Mouse (Mus musculus): ENCODE results near the gene Casp14.
"Not testable (repeated sequence)": the region's sequence is repeated elsewhere in the genome, so short reads cannot be mapped to it uniquely, and the experiment has no call there.

Gene Casp14

DNA sequence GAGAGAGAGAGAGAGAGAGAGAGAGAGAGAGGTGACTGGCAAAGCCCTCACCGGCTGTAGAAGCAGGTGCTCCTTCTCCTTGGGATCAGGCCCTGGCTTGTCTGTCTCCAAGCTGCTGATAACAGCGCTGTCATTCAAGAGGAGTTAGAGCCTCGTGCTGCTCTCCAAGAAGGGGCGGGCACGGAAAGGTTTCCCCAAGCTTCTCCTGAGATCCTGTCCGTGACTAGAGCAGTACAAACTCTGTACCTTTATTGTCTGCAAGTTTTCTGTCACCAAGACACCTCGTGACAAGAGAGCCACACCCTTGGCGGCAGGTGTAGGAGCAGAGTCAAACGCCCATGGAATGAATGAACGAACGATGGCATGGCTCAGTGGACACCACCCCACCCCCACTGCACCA lies at the start of gene Casp14:
Gene Casp14, minus strand, starts transcription at position 239 of the 400 bp plus-strand sequence.
- DNase-seq (ENCODE audit: low spot score): no peak

DNA sequence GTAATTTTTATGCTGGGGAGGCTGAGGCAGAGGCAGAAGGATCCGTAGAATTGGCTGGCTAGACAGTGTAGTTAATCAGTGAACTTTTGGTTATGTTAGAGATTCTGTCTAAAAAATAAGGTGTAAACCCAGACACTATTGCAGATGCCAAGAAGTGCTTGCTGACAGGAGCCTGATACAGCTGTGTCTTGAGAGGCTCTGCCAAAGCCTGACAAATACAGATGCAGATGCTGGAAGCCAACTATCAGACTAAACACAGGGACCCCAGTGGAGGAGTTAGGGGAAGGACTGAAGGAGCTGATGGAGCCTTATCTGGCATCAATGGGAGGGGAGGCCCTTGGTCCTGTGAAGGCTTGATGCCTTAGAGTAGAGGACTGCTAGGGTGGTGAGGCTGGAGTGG lies 47.5 kb upstream of the Casp14 start:
- DNase-seq (ENCODE audit: low spot score): no peak

DNA sequence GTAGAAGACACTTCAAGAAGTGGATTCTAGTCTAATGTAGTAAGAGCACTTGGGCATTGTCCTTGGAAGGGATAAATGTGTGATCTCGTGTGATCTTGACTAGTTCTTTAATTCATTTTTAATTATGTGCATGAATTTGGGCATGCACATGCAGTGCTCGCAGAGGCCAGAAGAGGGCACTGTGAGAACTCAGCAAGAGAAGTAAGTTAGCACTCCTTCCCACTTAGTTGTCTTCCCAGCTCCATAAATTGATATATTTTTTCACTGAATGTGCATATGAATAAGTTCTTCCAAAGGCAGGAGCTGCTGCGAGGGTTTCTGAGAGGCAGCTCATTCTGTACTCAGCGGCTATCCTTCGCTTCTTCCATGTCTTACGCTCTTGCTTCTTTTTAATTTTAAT lies 37.9 kb upstream of the Casp14 start:
- peak; percentile 24 for DNase-seq (ENCODE audit: low spot score)

DNA sequence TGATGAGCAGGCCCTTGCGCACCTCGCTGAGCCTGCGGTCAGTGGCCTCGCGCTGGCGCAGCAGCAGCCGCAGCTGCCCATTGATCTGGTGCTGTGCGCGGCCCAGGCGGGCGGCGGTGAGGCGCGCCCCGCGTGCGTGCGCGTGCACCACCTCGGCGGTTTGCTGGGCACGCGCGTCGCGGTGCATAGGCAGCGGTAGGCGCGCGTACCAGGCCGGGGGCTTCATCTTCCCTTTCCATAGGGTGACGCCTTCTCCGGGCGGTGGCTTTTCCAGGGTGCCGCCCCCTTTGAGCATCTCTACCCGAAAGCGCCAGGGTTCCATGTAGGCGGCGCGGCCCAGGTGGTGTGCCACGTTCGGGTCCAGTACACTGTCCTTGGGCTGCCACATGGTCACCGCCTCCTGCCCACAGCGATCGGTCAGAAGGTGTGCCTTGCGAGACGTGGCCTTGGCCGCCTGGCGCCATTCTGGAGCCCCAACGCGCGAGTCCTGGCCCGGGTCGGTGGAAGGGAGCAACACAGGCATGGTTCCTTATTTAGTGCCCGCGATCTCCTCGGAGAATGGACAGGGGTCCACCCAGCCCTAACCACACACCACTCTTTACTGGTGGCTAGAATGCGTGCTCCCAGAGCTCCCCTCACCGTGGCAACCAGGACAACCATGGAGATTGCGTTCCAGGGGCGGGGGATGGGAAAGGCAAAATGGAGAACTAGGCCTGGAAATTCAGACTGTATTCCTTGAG lies 34.5 kb upstream of the Casp14 start, which contains the start of gene Ccdc105:
Gene Ccdc105, minus strand, starts transcription at position 614 of the 740 bp plus-strand sequence.
- no peak for DNase-seq (ENCODE audit: low spot score)

DNA sequence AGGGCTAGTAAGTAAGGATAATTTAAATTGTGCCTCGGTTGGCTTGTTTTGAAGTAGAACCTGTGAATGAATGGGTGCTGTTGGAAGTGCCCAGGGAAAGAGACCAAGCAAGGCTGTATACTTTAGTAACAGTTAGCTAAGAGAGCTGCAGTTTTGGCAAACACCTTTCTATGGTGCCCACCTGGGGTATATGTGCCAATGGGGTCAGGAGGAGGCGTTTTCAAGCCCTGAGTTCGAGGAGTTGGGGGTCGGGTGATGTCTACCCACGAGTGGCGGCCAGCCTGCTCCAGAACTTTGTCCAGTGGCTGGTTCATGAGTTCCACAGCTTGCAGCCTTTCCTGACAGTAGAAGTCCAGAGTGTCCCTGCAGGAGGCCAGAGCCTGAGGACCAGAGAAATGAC lies 30.9 kb upstream of the Casp14 start:
- DNase-seq (ENCODE audit: low spot score): no peak

DNA sequence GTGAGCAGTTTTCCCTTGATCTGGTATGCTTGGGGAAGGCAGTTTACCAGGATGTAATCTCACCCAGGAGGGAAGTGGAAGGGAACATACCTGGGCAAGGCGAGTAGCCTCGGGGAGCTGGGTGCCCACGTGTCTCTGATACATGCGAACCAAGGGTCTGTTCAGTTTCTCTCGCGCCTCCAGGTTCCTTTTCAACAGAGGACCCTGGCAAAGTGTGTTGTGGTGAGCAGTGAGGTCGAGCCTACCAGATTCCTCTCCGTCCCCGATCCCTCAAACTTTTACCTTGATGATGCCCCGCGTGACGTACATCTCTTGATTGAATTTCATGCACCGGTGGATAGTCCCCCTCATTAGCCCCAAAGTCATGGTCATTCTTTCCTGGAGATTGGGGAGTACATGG lies 30.1 kb upstream of the Casp14 start:
- no peak for DNase-seq (ENCODE audit: low spot score)

DNA sequence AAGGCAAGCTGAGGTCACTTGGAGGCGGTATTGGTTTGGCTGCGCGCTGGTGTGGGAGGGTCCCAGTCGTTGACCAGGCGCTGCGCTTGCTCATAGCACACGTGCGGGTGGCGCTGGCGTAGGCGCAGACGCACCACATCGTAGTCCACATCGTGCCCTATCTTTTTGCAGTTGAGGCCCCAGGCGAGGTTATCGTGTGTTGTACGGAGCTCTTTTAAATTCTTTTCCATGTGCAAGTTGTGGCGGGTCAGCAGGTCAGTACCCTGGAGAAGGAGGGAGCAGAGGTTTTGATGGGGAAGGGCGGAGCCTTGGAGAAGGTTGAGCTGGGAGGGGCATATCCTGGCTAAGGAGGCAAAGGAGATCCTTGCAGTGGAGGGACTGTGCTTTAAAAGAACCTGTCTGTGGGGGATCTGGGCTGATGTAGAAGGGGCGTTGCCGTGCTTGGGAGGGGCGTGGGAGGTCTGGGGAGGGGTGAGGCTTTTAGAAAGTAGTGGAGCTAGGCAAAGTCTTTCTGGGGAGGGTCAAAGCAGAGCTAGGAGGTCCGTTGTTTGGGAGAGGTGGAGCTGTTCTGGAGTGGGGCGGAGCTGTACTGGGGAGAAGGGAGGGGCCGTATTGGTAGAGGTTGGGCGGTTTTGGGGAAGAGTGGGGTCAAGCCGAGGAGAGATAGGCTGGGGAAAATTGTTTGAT lies 29.1 kb upstream of the Casp14 start:
- no peak for DNase-seq (ENCODE audit: low spot score)

DNA sequence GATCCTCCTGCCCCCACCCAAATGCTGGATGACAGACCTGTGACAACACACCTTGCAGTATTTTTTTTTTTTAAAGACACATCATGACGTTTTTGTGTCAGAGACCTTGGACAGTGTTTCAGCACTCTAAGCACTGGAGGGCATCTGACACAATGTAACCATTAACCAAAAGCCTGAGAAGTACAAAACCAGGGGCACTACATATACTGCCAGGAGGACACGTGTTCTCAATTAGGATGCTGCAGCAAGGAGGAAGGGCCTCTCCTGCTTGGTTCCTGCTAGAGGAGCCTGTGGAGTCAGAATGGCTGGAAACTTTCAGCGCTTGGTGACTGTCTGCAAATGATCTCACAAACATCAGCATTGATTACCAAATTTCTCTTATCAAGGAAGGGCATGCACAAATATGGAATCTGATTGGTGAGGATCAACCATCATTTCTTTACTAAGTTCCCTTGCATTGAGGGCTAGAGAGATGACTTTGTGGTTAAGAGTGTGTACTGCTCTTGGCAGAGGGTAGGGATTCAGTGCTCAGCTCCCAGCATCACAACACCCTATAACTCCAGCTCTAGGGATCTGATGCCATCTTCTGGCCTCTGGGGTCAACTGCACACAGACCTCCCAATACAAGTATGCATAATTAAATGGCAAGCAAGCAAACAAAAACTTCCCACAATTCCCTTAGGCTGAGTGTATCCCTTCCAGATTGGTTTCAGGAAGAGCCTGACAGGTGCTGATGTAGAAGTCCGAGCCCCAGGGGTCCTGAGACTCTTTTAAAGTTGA lies 27.5 kb upstream of the Casp14 start:
- DNase-seq (ENCODE audit: low spot score): no peak

DNA sequence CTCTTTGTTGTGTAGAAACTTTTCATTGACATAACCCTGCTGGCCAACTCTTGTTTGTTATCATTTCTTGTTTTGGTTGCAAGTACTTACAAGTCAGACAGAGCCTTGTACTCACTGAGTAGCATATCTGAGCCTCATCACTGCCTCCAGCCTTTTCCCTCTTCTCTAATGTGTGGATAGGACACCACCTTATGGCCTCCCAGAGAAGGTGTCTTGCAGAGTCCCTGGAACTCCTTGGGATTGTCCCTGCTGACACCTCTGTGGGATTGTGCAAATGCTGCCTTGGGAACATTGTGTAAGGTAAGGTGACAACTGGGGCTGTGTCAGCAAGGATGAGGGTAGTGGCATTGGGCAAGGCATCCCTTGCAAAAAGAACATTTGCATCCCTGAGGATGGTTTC lies 25.6 kb upstream of the Casp14 start:
- DNase-seq (ENCODE audit: low spot score): no peak

DNA sequence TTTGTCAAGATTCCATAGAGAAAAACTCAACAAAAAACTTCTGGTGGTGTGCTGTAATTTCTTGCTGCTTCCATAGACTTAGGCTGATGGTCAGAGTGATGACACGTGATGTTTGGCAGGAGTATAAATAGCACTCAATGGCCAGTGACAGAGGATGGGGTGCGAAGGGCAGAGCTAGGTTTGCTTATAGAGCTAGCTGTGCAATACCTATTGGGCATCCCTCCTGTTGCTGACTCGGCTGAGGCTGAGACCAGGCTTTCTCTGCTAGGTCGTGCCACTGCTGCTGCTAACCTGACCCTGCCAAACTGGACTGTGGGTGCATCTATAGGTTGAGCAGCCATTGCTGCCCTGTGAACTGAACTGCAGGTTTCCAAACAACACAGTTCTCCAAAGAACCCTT lies 21.7 kb upstream of the Casp14 start:
- no peak for DNase-seq (ENCODE audit: low spot score)

DNA sequence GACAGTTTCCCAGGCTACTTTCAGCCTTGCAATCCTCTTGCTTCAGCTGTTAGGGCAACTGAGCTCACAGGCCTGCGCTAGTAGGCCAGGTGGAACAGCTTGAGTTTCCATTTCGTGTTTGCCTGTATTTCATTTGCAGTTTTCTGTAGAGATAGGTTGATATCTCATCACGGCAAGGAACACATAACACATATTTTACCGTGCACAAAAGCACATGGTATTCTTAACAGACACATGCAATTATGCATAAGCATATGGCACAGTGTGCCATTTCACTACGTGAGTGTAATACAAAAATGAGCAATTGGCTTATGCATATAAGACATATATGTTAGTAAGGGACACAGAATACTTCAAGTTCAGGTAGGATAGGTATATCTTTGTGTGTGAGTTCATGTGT lies 9.8 kb upstream of the Casp14 start:
- DNase-seq (ENCODE audit: low spot score): no peak

DNA sequence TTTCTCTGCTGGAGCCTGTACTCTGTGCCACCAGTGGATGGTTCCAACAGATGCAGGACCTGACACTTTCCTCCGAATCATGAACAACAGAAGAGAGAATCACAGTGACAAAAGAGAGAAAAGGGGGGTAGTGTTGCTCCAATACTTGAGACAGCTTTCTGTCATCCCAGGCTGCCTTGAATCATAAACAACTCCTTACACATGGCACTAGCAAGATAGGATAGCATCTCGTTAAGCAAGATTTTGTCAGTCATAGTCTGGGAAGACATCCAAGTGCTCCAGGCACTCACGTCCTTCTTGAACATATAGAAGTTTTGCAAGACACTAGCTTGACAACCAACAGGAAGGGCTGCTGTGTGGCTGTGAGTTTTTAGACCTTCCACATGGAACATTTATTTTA lies 8.9 kb upstream of the Casp14 start:
- DNase-seq (ENCODE audit: low spot score): no peak

DNA sequence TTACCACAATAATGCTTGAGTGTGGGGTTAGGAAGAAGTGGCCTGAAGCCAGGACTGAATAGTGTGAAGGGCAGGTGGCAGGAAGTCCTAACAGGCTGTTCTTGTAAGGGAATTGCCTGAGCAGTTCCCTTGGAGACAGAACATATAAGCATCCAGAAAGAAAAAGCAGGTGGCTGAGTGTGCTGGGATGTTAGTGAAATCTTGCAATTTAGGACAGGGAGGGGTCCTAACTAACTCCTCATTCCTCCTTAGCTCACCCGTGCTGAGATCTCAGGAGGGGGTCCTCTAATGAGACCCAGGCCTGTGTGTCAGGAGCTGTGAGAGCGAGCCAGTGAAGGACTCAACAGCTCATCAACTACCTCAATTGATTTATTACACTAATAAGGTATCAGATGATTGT lies 5.3 kb upstream of the Casp14 start:
- DNase-seq (ENCODE audit: low spot score): no peak

DNA sequence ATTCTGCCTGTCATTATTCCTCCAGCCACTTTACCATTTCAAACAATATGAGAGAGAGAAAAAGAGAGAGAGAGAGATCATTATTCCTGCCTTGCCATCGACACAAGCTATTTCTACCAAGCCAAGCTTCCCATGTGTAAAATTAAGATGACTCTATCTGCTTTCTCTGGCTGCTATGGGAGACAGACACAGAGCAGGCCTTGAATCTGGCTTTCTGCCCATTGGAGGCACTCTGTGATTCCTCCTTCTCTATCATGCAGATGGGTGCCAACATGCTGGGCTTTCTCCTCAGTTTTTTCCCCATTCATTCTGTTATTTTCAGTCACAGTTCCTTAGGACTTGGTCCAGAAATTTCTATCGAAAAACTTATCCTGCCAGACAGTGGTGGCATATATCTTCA lies 4.6 kb upstream of the Casp14 start:
- DNase-seq (ENCODE audit: low spot score): no peak

DNA sequence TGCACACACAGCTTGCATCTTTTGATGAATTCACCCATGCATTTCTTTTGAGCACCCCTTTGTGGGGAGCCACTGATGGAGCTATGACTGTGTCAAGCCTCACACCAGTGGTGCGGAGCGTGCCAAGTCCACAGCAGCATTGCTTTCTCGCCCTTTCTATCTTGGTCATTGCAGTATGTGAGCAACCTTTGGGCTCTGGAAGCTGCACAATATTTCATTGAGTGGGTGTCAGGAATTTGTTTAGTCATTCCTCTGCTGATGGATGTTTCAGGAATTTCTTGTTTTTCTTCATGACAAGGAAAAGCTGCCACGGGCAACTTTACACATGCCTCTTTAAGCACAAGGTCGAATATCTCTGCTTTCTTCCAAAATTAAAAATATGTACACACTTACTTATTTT lies 3.9 kb upstream of the Casp14 start:
- DNase-seq (ENCODE audit: low spot score): no peak

DNA sequence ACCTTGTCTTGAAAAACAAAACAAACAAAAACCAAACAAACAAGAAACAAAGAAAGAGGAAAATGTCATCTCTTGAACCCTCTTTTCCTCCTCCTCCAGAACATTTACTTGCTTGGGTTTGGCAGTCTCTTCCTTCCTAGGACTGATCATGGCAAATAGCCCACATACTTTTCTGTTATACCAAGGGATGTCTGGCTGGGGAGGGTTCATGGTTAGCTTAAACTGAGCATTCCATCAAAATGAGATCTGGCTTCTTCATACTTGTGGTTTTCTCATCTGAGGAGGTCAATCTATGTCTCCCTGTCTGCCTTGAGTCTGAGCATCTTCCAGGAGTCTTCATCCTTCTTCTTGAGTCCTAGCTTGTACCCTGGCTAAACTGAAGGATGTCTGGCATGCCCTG lies 1.9 kb downstream of the Casp14 start:
- DNase-seq (ENCODE audit: low spot score): no peak

DNA sequence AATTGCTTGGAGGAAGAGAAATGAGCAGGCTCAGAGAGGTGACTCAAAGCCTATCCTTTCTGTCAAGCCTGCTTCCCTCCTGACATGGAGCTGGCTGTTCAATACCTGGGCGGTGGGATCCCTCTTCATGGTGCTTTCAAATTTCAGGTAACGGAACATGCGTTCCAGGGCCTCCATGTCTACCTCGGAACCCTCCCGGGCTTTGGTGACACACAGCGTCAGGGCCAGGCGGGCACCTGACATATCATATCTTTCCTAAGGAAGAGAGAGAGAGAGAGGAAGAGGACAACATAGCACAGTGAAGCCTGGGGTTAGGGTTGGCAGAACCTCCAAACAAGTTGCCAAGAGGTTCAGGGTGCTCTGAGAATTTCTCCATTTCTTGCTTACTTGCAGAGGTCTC lies 2.9 kb downstream of the Casp14 start:
- DNase-seq (ENCODE audit: low spot score): no peak

DNA sequence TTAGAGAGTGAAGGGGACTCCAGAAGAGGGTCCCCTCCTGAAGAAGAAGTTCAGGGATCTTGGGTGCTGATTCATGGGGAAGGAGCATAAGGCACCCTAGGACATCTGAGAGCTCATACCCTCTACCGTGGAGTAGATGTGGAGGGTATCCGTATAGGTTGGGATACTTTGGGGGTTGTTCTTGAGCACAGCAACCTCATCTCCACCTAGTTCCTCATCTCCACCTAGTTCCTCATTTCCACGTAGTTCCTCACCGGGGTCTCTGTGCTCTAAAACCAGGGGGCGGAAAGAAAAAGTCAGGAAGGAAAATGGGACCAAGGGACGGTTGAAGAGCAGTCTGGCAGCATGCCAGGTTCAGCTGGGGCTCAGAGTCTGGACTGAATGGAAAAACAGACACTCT lies 4.0 kb downstream of the Casp14 start:
- no peak for DNase-seq (ENCODE audit: low spot score)

DNA sequence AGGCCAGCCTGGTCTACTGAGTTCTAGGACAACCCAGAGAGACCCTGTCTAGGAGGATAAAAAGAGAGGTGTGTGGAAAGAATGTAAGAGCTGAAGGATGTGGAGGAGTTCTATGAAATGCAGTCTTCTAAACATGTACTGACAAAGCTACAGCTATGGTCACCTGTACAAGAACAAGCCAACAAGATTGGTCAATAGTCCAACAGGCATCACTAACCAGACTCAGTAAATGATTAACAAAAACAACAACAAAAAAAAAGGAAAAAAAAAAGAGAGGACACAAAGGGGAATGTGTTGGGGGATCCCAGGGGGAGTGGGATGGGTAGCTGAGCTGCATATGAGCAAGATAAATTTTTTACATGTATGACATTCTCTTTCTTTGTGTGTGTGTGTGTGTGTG lies 7.4 kb downstream of the Casp14 start:
- no peak for DNase-seq (ENCODE audit: low spot score)

DNA sequence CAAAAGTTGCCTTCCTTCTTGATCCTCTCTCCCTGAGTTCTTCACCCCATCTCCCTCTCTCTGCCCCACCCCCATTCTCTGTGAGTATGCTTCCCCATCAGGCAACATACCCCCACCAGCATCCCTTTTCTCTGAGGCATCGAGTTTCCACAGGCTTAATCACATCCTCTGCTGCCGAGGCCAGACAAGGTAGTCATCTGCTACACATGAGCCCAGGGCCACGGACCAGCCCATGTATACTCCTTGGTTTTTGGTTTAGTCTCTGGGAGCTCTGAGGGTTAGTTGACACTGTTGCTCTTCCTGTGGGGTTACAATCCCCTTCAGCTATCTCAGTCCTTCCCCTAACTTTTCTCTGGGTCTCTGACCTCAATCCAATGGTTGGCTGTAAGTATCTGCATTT lies 17.2 kb downstream of the Casp14 start:
- DNase-seq (ENCODE audit: low spot score): no peak

DNA sequence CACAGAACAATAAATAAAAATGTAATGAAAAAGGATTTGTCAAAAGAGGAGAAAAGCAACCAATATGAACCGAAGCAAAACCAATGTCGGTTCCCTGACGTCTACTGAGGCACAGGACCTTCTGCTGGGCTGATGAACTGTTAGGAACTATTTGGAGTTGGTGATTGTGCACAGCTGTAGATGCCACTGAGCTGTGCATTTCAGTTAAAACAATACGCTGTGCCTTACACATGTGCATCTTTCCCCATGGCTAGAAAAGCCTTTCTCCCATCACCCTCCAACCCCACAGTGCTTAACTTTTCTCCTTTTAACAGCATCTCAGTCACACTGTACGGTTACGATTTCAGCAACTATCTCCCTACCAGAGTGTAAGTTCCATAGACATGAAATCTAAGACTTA lies 28.1 kb downstream of the Casp14 start:
- no peak for DNase-seq (ENCODE audit: low spot score)

DNA sequence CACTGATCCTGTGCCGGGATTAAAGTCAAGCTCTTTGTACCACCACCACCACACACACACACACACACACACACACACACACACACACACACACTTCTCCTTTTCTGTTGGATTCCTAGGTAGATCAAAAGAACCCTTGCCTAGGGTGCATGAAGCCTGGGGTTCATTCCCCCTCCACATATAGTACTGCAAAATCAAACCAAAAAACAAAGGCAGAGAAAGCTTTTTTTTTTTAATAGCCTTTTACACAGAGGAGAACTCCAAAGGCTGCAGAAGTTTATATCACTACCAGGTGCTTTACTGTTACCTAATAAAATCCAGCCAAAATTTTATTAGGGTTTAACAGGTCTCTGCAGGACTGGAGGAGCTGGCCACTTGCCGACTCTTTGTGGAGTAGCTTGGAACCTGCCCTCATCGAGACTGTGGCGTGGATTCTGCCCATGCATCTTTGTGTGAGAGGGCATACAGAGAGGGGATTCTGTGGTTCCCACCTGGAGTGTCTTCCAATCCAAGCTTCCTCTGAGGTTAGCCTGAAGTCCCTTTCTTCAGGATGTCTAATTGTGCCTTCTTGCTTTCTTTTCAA lies 31.0 kb downstream of the Casp14 start:
- DNase-seq (ENCODE audit: low spot score): no peak

DNA sequence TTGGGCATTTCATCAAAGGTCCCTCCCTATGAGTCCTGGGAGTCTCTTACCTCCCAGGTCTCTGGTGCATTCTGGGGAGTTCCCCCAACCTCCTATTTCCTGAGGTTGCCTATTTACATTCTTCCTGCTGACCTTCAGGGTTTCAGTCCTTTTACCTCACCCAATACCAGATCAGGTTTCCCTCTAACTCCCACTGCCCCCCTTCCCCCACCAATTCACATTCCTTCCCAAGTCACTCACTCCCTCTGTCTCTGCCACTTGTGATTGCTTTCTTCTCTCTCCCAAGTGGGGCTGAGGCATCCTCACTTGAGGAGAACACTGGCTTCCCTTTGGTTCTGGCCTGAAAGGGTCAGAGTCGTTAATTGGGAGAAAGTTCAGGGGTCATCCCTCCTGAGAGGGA lies 48.0 kb downstream of the Casp14 start:
- not testable (repeated sequence) for DNase-seq (ENCODE audit: low spot score)

All from lung, postnatal 25 days (tissue).